Mouse (Mus musculus) lung, postnatal 0 days (tissue): ENCODE data around the gene Mroh2a.

Experiments
- CTCF ChIP-seq: IDR thresholded peaks from 2 replicates; pipeline ENCODE4 v1.5.1; 2016; ENCODE audit warnings: antibody characterized with exemption, mild to moderate bottlenecking
- EP300 ChIP-seq: IDR thresholded peaks from 2 replicates; pipeline ENCODE4 v1.6.1; 2016; ENCODE audit warnings: antibody characterized with exemption, mild to moderate bottlenecking, control low read depth

GRCm38 (mm10) chr1:88286136-88286845 lies 59.5 kb downstream of the Mroh2a start:
- TF ChIP-seq CTCF (no peak), EP300 (no peak)
